Mouse (Mus musculus): Measurements from ENCODE around the gene Rab3gap1.

DNA sequence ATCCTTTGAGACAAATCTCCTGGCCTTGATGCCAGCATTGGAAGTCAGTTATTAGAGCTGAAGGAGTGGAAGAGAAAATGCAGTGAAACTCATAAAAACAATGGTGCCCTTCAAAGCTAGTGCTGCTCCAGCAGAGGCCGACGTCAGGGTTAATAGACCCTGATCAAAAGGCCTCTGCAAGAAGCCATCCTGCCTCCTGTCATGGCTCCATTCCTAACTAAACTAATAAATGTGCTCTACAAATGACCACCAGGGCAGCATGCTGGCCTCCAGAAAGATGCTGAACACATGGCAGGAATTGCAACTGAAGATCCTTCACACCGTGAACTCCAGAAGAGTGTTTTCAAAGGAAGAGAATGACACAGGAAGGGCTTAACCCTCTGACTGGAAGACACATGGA is 116.8 kb downstream of the Rab3gap1 start:
- TF ChIP-seq POLR2A (IDR thresholded peaks at IDR 0.05; ENCODE audit: borderline replicate concordance, insufficient read depth, low read length) (no peak), CTCF (IDR thresholded peaks at IDR 0.05; ENCODE audit: borderline replicate concordance, insufficient read depth, low read depth, low read length) (no peak)
